Mouse (Mus musculus) heart, postnatal 0 days (tissue): Measurements from ENCODE around the gene Zfp827. TPM values are rescaled to one million over a fixed set of nuclear protein-coding genes. Genes with fewer than 3 reads are reported as not detected.

Experiments used
- ATAC-seq: fragments of 200-750 bp; cut with Nextera tagmentation; 2 replicates; pipeline ENCODE4 v1.8.0; 2017; ENCODE audit warnings: low read depth, moderate number of reproducible peaks, moderate library complexity; ENCODE audit not compliant: insufficient read depth
- DNase-seq: peaks from one replicate; pipeline ENCODE4 v3.0.0-alpha.2; 2016; ENCODE audit warnings: low spot score
- H3K27ac ChIP-seq: fragments of 300-500 bp; sonication (generic); 2 replicates; pipeline ENCODE4 v1.5.1; 2014; ENCODE audit warnings: low read depth, mild to moderate bottlenecking
- H3K27me3 ChIP-seq: fragments of 300-500 bp; sonication (generic); 2 replicates; pipeline ENCODE4 v1.6.1; 2014; ENCODE audit warnings: low read length, mixed read lengths; ENCODE audit not compliant: control insufficient read depth, insufficient read depth
- H3K36me3 ChIP-seq: fragments of 300-500 bp; sonication (generic); replicated peaks from 2 replicates; pipeline ENCODE4 v1.6.1; 2014; ENCODE audit warnings: low read length, mixed read lengths; ENCODE audit not compliant: control insufficient read depth, insufficient read depth
- H3K4me1 ChIP-seq: fragments of 300-500 bp; sonication (generic); 2 replicates; pipeline ENCODE4 v1.6.1; 2014; ENCODE audit warnings: antibody characterized with exemption; ENCODE audit not compliant: control insufficient read depth, insufficient read depth
- H3K4me2 ChIP-seq: fragments of 300-500 bp; sonication (generic); 2 replicates; pipeline ENCODE4 v1.6.1; 2014; ENCODE audit warnings: low read depth, mild to moderate bottlenecking, low read length, moderate library complexity
- H3K4me3 ChIP-seq: fragments of 300-500 bp; sonication (generic); 2 replicates; pipeline ENCODE4 v1.5.1; 2014; ENCODE audit warnings: low read depth, low read length
- H3K9ac ChIP-seq: fragments of 300-500 bp; sonication (generic); replicated peaks from 2 replicates; pipeline ENCODE4 v1.6.1; 2014; ENCODE audit warnings: low read depth, low read length, mixed read lengths
- H3K9me3 ChIP-seq: fragments of 300-500 bp; sonication (generic); replicated peaks from 2 replicates; pipeline ENCODE4 v1.6.1; 2016; ENCODE audit warnings: low read length; ENCODE audit not compliant: control insufficient read depth
- CTCF ChIP-seq: IDR thresholded peaks from 2 replicates; pipeline ENCODE4 v1.5.1; 2016; ENCODE audit warnings: antibody characterized with exemption, control low read depth, low read depth
- EP300 ChIP-seq: IDR thresholded peaks from 2 replicates; pipeline ENCODE4 v1.6.1; 2016; ENCODE audit warnings: antibody characterized with exemption, low read depth
- WGBS: fragments of 180-500 bp; shearing (Covaris S2); extraction: QIAGEN DNeasy Blood & Tissue Kit; methylation state at CpG from one replicate; pipeline ENCODE4 v1.1.7; 2014; 5-methylcytosine and 5-hydroxymethylcytosine counted together
- polyA plus RNA-seq: library from polyadenylated mRNA; unstranded; fragments of >200 nt; fragmentation: Nextera tagmentation; extraction: Ambion mirVana; gene quantifications from 2 replicates; pipeline ENCODE4 v1.2.1, GENCODE M21; 2015
- total RNA-seq: library from RNA; depleted of rRNA; stranded (reverse); fragments of >200 nt; gene quantifications from 2 replicates; pipeline ENCODE4 v1.2.3, GENCODE M21; 2014; ENCODE audit warnings: low replicate concordance

Gene Zfp827
- total and polyA plus RNA-seq, 2 experiments from 2014 or later, result 4.8 to 22.7 TPM

DNA sequence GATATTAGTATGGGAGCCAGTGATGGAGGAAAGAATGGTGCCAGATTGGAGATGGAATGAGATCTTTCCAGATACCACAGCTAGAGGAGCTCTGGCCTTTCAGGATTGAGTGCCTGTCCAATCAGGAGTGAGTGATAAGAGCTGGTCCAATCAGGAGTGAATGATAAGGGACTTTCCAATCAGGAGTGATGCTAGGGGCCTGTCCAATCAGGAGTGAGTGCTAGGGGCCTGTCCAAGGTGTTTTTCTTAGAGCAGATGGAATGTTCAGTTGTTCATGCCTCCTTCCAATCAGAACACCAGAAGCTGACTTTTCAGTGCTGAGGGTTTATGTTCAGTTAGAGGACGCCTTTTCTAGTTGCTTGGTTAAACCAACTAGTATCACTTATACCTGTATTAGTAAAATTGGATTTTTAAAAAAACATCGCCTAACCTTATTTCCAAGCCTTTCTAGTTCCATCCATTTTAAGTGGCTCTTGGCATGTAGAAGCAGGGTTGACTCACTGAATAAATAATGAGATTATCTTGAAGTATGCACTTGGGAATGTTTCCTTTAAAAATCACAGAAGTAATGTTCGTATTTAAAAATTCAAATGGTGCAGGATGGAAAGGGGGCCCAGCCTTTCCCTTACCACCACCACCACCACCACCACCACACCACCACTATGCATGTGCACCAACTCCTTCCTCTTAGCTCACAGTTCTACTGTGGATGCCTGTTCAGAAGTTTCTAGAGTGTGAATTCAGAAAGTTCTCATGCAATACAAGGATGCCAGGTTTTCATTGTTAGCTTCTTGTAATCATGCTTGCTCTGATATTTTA, 39.8 kb downstream of the Zfp827 start:
- H3K9me3 ChIP-seq, result no peaks in the 10 kb centered on the region
- H3K27ac ChIP-seq, result no peak overlapping the region
- H3K4me3 ChIP-seq, result no peak overlapping the region
- H3K4me1 ChIP-seq, result no peaks in the 10 kb centered on the region
- 73% methylated on average over 3 of the region's 3 CpGs for WGBS
- H3K4me2 ChIP-seq, result no peak overlapping the region
- H3K36me3 ChIP-seq, result peaks cover 49% of the 10 kb centered on the region
- no peak overlapping the region for H3K9ac ChIP-seq
- ATAC-seq (no peak), DNase-seq (no peak)
- no peak for TF ChIP-seq EP300
- no peak for TF ChIP-seq CTCF
- no peaks in the 10 kb centered on the region for H3K27me3 ChIP-seq

- H3K9ac ChIP-seq, result no peak overlapping the region
- no peaks in the 10 kb centered on the region for H3K27me3 ChIP-seq
- DNase-seq (no peak), ATAC-seq (no peak)
- no peak overlapping the region for H3K4me3 ChIP-seq
- H3K36me3 ChIP-seq, result peaks cover 39% of the 10 kb centered on the region
- H3K4me2 ChIP-seq, result no peak overlapping the region
- H3K27ac ChIP-seq, result no peak overlapping the region
- no peaks in the 10 kb centered on the region for H3K4me1 ChIP-seq
- WGBS, result 75% methylated on average over 3 of the region's 3 CpGs
- H3K9me3 ChIP-seq, result no peaks in the 10 kb centered on the region
- no peak for TF ChIP-seq EP300
- no peak for TF ChIP-seq CTCF
These were observed 45.1 kb downstream of the Zfp827 start for GRCm38 (mm10) chr8:79073311-79073710.

DNA sequence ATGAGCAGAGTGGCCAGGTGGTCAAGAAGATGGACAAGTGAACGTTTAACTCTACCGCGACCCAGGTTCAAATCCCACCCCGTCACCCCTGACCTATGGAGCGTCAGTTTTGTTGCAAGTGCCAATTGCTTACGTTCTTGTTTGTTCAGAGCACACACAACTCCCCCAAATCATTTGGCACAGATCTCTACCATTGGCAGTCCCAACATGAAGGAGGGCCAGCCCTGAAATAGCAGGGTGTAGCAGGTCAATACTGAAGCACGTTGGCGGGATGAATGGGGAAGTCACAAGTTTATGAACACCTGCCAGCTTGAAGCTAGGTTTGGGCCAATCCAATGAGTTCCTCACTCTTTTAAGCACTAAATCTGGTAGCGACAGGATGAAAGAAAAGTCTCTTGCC, 46.7 kb downstream of the Zfp827 start:
- peaks cover 33% of the 10 kb centered on the region for H3K36me3 ChIP-seq
- H3K27ac ChIP-seq, result no peak overlapping the region
- H3K4me1 ChIP-seq, result peaks cover 2% of the 10 kb centered on the region
- ATAC-seq (no peak), DNase-seq (no peak)
- H3K4me3 ChIP-seq, result no peak overlapping the region
- H3K4me2 ChIP-seq, result no peak overlapping the region
- 83% methylated on average over 9 of the region's 9 CpGs for WGBS
- no peaks in the 10 kb centered on the region for H3K9me3 ChIP-seq
- H3K27me3 ChIP-seq, result no peaks in the 10 kb centered on the region
- TF ChIP-seq EP300 (no peak), CTCF (no peak)
- H3K9ac ChIP-seq, result no peak overlapping the region

GRCm38 (mm10) chr8:79077256-79077655, 49.0 kb downstream of the Zfp827 start:
- ATAC-seq (no peak), DNase-seq (no peak)
- H3K9me3 ChIP-seq, result no peaks in the 10 kb centered on the region
- peaks cover 24% of the 10 kb centered on the region for H3K4me1 ChIP-seq
- 88% methylated on average over 5 of the region's 5 CpGs for WGBS
- no peaks in the 10 kb centered on the region for H3K27me3 ChIP-seq
- H3K4me2 ChIP-seq, result no peak overlapping the region
- H3K27ac ChIP-seq, result no peak overlapping the region
- peaks cover 15% of the 10 kb centered on the region for H3K36me3 ChIP-seq
- H3K4me3 ChIP-seq, result no peak overlapping the region
- no peak for TF ChIP-seq CTCF
- no peak for TF ChIP-seq EP300
- no peak overlapping the region for H3K9ac ChIP-seq

GRCm38 (mm10) chr8:79078556-79079195, 50.4 kb downstream of the Zfp827 start:
- Histone ChIP-seq H3K4me1 (peaks cover 38% of the 10 kb centered on the region), H3K9ac (no peak overlapping the region), H3K4me3 (no peak overlapping the region), H3K36me3 (peaks cover 15% of the 10 kb centered on the region), H3K27me3 (no peaks in the 10 kb centered on the region), H3K27ac (no peak overlapping the region), H3K9me3 (no peaks in the 10 kb centered on the region), H3K4me2 (no peak overlapping the region)
- ATAC-seq, result no peak
- no peak for DNase-seq
- TF ChIP-seq CTCF (no peak), EP300 (no peak)
- WGBS, result 64% methylated on average over 11 of the region's 11 CpGs
